Mouse (Mus musculus) urinary bladder, adult 2 months (tissue): ENCODE results near the gene Copa. TPM values are rescaled to one million over a fixed set of nuclear protein-coding genes. Genes with fewer than 3 reads are reported as not detected.
A peak's percentile ranks its signal among the peaks of the same experiment; 100 is the strongest.

Source experiments
- DNase-seq: peaks from one replicate; pipeline ENCODE4 v3.0.0; 2022; ENCODE audit warnings: low spot score
- polyA plus RNA-seq: library from polyadenylated mRNA; depleted of rRNA; stranded (reverse); fragments of >200 nt; gene quantifications from 2 replicates; pipeline ENCODE4 v1.2.3, GENCODE M21; 2012; rRNA removed

The Copa gene
- polyA plus RNA-seq, 1 experiment, result 84.9 TPM

DNA sequence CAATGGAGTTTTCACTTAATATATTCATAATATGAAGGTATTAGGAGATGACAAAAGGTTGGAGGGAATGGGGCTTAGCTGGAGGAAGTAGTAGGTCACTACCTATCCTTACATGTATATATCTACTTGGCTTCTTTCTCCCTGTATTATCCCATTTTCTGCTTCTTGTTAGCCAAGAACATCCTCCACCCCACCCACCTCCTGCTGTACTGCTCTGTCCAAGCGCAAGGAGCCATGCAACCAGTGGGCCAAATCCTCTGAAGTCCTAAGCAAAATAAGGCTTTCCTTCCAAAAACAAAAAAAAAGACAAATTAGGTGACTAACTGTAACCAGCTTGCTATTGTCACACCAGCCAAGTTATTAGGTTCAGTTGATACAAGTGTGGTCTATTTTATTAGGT is 58.5 kb downstream of the Copa start:
- no peak for DNase-seq

- no peak for DNase-seq
Observed at GRCm38 (mm10) chr1:172141529-172141928, 59.2 kb downstream of the Copa start.

DNA sequence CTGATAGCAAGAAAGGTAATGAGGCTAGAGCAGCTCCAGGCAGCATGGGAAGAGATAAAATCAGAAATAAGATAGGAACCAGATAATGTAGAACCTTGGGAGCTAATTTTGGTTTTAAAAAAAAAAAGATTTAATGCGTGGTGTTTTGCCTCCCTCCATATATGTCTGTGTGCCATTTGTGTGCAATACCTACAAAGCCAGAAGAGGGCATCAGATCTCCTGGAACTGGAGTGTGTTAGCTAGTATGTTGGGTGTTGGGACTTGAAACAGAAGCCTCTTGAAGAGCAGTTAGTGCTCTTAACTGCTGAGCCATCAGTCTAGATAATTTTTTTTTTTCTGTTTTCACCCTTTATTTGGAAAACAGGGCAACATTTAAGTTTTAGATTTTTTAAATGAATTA is 61.2 kb downstream of the Copa start:
- DNase-seq, result no peak

GRCm38 (mm10) chr1:172147835-172148278 is 65.5 kb downstream of the Copa start, which contains the start of gene Dcaf8:
Dcaf8 (plus strand) TSS chr1:172148084.
- peak; percentile 95 for DNase-seq

- DNase-seq, result no peak
Observed at GRCm38 (mm10) chr1:172148279-172148954, 66.1 kb downstream of the Copa start.

- no peak for DNase-seq
Observed at GRCm38 (mm10) chr1:172148955-172149815, 66.9 kb downstream of the Copa start.

- no peak for DNase-seq
Observed at GRCm38 (mm10) chr1:172154536-172154935, 72.2 kb downstream of the Copa start.

DNA sequence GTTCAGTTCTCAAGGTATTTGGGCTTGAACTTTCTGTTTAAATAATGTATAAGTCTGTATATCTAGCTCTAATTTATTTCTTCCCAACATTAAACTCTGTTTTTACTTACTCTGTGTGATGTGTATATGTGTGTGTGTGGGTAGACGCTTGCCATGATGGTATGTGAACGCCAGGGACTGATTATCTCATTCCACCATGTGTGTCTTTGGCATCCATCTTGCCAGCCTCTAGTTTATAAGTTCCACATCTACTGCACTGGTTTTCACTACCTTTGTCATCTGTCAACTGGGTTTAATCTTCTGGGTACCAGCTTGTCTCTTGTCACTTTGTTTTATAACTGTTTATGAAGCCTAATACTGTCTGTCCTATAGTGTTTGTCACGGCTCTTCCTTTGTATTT is 73.2 kb downstream of the Copa start:
- DNase-seq, result no peak

GRCm38 (mm10) chr1:172159970-172160369 is 77.6 kb downstream of the Copa start:
- DNase-seq, result no peak

DNA sequence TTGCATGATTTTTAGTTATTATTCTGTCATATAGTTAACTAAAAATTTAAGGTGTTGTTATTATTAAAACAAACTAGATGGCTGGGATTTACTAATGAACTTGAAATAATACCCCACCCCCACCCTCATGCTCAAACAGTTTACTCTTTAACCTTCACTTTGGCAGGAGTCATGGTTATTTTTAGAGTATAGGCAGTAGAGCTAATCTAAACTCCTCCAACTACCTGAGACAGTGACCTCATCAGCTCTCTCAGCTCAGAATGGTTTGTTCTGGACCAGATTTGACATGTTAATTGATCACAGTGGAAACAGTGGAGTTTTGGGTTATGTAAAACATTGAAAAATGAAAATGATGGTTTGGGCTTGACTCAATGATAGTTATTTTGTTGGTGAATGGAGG is 78.2 kb downstream of the Copa start:
- DNase-seq, result no peak

- no peak for DNase-seq
Observed at GRCm38 (mm10) chr1:172162009-172162408, 79.7 kb downstream of the Copa start.

GRCm38 (mm10) chr1:172162959-172163358 is 80.6 kb downstream of the Copa start:
- DNase-seq, result no peak

DNA sequence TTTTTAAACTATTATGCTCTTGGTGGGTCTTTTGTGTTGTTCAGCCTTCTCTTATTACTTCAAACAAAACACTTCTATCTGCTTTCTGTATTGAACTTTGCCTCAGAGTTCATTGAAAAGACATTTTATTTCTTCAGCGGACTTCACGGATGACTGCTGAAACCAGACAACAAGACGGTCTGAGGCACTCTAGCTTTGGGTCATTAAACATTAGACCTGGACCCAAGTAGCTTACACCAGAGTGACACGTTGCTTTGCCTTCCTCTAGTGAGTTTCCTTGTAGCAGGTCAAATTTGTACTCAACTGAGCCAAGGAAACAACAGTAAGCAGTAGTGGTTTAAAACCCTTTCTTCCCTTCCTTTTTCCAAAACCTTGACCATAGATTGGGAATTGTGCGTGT is 85.6 kb downstream of the Copa start:
- no peak for DNase-seq

DNA sequence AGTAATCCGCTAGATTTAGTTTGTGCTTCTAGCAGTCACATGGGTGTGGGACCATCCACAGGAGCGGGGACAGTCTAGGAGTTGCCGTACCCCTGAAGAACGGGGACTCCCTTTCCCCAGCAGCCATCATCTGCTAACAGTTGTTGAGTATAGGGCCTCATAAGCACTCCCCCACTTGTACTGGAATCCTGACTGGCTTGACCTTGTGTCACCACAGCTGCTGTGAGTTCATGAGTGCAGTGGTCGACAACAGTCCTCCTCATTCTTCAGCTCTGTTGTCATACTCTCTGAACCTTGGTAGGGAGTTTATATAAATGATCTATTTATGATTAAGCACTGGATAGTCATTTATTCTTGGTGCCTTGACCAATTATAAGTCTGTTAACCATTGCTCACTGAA is 87.5 kb downstream of the Copa start:
- DNase-seq, result no peak

Other genes starting within 250 kb of the Copa start
- gene Cd84, start 242.8 kb upstream of the Copa start, polyA plus RNA-seq, result 5.1 and 5.6 TPM in 2 replicates
- 0.28 TPM in 2 replicates for gene Gm10521, start 186.9 kb upstream of the Copa start, polyA plus RNA-seq
- 0.43 and 0.70 TPM in 2 replicates for gene Slamf6, start 165.0 kb upstream of the Copa start, polyA plus RNA-seq
- 3.7 and 6.4 TPM in 2 replicates for gene Vangl2, start 54.1 kb upstream of the Copa start, polyA plus RNA-seq
- not detected in 2 replicates for gene Nhlh1, start 25.0 kb upstream of the Copa start, polyA plus RNA-seq
- gene Ncstn, start 266 bp downstream of the Copa start, polyA plus RNA-seq, result 94.8 and 100.0 TPM in 2 replicates
- 89.4 and 89.6 TPM in 2 replicates for gene Pex19, start 44.2 kb downstream of the Copa start, polyA plus RNA-seq
- 115 and 118 TPM in 2 replicates for gene Dcaf8, start 65.6 kb downstream of the Copa start, polyA plus RNA-seq
- gene Pea15a, start 124.3 kb downstream of the Copa start, polyA plus RNA-seq, result 165 and 166 TPM in 2 replicates
- gene Casq1, start 137.3 kb downstream of the Copa start, polyA plus RNA-seq, result 3.2 and 3.3 TPM in 2 replicates
- gene Atp1a4, start 175.9 kb downstream of the Copa start, polyA plus RNA-seq, result not detected in 2 replicates
- gene Igsf8, start 179.1 kb downstream of the Copa start, polyA plus RNA-seq, result 54.7 and 60.0 TPM in 2 replicates
- gene Atp1a2, start 215.5 kb downstream of the Copa start, polyA plus RNA-seq, result 44.1 and 57.0 TPM in 2 replicates
- 0.04 and 0.23 TPM in 2 replicates for gene Kcnj9, start 246.8 kb downstream of the Copa start, polyA plus RNA-seq